Mouse (Mus musculus) intestine, postnatal 0 days (tissue): ENCODE measurements around the gene Stxbp3. TPM values are rescaled to one million over a fixed set of nuclear protein-coding genes. Genes with fewer than 3 reads are reported as not detected.
A peak's percentile ranks its signal among the peaks of the same experiment; 100 is the strongest.
"Not testable (repeated sequence)": the region's sequence is repeated elsewhere in the genome, so short reads cannot be mapped to it uniquely, and the experiment has no call there.

Experiments
- ATAC-seq: fragments of 200-750 bp; cut with Nextera tagmentation; 2 replicates; pipeline ENCODE4 v1.8.0; 2017; ENCODE audit warnings: mild to moderate bottlenecking, moderate TSS enrichment, moderate library complexity
- H3K27ac ChIP-seq: fragments of 300-500 bp; sonication (generic); 2 replicates; pipeline ENCODE4 v1.5.1; 2014; ENCODE audit warnings: mild to moderate bottlenecking, low read depth, low read length, moderate library complexity
- H3K27me3 ChIP-seq: fragments of 300-500 bp; sonication (generic); replicated peaks from 2 replicates; pipeline ENCODE4 v1.6.1; 2014; ENCODE audit warnings: low read length, mixed read lengths; ENCODE audit not compliant: control insufficient read depth, insufficient read depth
- H3K36me3 ChIP-seq: fragments of 300-500 bp; sonication (generic); 2 replicates; pipeline ENCODE4 v1.6.1; 2014; ENCODE audit warnings: mild to moderate bottlenecking, moderate library complexity; ENCODE audit not compliant: control insufficient read depth, insufficient read depth
- H3K4me1 ChIP-seq: fragments of 300-500 bp; sonication (generic); replicated peaks from 2 replicates; pipeline ENCODE4 v1.6.1; 2014; ENCODE audit warnings: antibody characterized with exemption, low read length, mixed read lengths; ENCODE audit not compliant: control insufficient read depth, insufficient read depth
- H3K4me2 ChIP-seq: fragments of 300-500 bp; sonication (generic); replicated peaks from 2 replicates; pipeline ENCODE4 v1.6.1; 2014; ENCODE audit warnings: low read depth, mild to moderate bottlenecking, moderate library complexity
- H3K4me3 ChIP-seq: fragments of 300-500 bp; sonication (generic); 2 replicates; pipeline ENCODE4 v1.5.1; 2014; ENCODE audit warnings: low read depth, low read length
- H3K9ac ChIP-seq: fragments of 300-500 bp; sonication (generic); 2 replicates; pipeline ENCODE4 v1.6.1; 2014; ENCODE audit warnings: mild to moderate bottlenecking, low read depth, low read length
- H3K9me3 ChIP-seq: fragments of 300-500 bp; sonication (generic); 2 replicates; pipeline ENCODE4 v1.6.1; 2016; ENCODE audit warnings: mixed run types; ENCODE audit not compliant: control insufficient read depth
- CTCF ChIP-seq: sonication (generic); IDR thresholded peaks from 2 replicates; pipeline ENCODE4 v1.5.1; 2016; ENCODE audit warnings: low read depth, mild to moderate bottlenecking, control low read depth, antibody characterized with exemption, moderate library complexity
- WGBS: fragments of 180-500 bp; shearing (Covaris S2); extraction: QIAGEN DNeasy Blood & Tissue Kit; methylation state at CpG from one replicate; pipeline ENCODE4 v1.1.7; 2014; 5-methylcytosine and 5-hydroxymethylcytosine counted together
- polyA plus RNA-seq: library from polyadenylated mRNA; unstranded; fragments of >200 nt; fragmentation: Nextera tagmentation; extraction: Ambion mirVana; gene quantifications from 2 replicates; pipeline ENCODE4 v1.2.1, GENCODE M21; 2015

Stxbp3 gene
- polyA plus RNA-seq, 1 experiment from 2014 or later: 40.5 TPM

DNA sequence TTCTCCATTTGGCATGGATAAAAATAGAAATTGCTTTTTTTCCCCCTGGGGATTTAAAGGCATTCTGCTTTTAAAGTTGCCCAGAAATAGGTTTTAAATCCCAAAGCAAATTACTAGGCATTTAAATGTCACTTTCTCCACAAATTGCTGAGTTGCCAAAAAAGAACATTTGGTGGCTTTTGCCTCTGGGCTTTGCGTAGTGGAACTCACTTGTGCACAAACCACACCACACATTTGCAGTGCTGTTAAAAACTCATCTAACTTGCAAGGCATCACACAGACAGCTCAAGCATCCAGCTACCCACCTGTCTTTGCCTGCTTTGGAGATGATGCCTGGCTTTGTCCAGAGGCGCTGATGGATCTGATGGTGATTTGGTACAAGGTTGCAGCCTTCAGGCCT is 42.7 kb upstream of the Stxbp3 start:
- WGBS: 98% methylated on average over 2 of the region's 2 CpGs
- Histone ChIP-seq H3K9ac (no peak overlapping the region), H3K36me3 (no peaks in the 10 kb centered on the region), H3K4me2 (no peak overlapping the region), H3K4me3 (no peak overlapping the region), H3K9me3 (no peaks in the 10 kb centered on the region), H3K27me3 (no peaks in the 10 kb centered on the region), H3K27ac (no peak overlapping the region), H3K4me1 (peaks cover 3% of the 10 kb centered on the region; the same call in 1 of the 2 replicates)
- no peak for TF ChIP-seq CTCF
- ATAC-seq: no peak

DNA sequence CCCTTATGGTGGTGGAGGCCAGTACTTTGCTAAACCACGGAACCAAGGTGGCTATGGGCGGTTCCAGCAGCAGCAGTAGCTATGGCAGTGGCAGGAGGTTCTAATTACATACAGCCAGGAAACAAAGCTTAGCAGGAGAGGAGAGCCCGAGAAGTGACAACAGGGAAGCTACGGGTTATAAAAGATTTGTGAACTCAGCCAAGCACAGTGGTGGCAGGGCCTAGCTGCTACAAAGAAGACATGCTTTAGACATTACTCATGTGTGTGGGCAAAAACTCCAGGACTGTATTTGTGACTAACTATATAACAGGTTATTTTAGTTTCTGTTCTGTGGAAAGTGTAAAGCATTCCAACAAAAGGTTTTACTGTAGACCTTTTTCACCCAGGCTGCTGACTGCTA is 41.5 kb upstream of the Stxbp3 start:
- not testable (repeated sequence) for H3K4me1 ChIP-seq, H3K9me3 ChIP-seq, H3K27ac ChIP-seq, H3K4me2 ChIP-seq, H3K9ac ChIP-seq, H3K4me3 ChIP-seq, H3K27me3 ChIP-seq, H3K36me3 ChIP-seq, ATAC-seq
- 36% methylated on average over 4 of the region's 4 CpGs for WGBS

DNA sequence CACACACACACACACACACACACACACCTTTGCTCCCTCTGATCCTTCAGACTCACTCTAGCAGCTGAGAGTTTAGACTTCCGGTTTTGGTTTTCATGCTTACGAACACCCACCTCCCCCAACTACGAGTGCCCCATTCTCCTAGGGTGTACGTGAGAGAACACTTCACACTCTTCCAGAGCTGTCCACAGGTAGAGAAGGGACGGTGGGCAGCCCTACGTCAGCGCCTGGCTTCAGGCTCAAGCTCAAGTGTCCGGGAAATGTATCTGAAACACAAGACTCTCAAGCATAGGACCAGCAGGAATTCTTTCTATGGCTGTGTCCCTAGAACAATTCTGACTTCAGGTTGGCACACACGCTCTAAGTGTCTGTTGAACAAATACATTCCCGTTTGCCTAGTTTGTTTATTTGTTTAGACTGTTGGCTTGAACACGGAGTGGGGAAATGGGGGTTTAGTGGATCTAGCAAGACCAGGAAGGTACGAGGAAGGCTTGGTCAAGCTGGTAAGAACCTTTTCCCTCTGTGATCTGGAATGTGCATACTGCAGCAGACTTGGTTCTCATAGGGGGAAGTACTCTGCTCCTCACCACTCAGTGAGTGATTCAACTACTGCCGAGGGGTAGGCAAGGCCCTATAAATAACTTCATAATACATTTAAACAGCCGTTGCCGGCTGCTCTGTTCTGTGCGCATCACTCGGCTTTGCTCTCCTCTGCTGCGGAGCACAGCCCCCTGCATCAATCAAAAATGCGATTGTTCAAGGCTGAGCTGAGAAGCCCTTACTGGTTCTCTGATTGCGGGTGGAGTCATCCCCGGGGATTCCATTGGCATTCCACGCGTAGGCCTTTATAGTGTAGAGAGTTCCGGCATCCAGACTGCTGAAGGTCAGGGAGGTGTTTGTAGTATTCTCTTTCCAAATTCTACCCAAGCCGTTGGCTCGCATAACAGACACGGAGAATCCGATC is 40.5 kb upstream of the Stxbp3 start:
- Histone ChIP-seq H3K36me3 (no peaks in the 10 kb centered on the region), H3K9ac (no peak overlapping the region), H3K27ac (no peak overlapping the region), H3K4me1 (peaks cover 3% of the 10 kb centered on the region; the same call in 1 of the 2 replicates), H3K4me3 (no peak overlapping the region), H3K27me3 (no peaks in the 10 kb centered on the region), H3K4me2 (peak overlapping the region; percentile 6; the same call in 1 of the 2 replicates), H3K9me3 (no peaks in the 10 kb centered on the region)
- ATAC-seq: no peak; the same call in 1 of the 2 replicates
- WGBS: 47% methylated on average over 28 of the region's 28 CpGs
- no peak for TF ChIP-seq CTCF

DNA sequence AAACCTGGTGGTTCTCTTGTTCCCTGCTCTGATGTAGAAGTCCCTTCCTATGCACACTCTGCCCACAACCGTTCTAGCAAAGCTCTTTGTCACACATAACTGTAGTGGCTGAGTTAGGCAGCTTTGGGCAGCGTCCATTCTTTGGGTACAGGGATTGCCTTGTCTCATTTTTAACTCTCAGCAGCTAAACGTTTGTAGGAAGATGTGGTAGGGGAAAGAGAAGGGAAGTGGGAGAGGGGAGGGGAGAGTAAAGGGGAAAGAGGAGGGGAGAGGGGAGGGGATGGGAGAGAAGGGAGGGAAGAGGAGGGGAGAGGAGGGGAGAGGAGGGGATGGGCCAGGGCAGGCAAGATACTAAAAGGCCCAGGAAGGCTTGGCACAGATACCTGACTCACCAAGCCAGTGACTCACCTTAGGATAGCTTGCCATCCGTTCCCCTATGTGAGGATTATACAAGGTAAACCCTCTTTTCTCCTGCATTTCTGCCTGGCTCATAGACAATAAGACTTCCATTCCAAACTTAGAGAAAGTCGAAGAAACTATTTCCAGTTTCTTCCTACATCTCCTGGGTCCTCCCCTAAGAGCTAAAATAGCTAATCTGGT is 39.6 kb upstream of the Stxbp3 start:
- Histone ChIP-seq H3K27me3 (no peaks in the 10 kb centered on the region), H3K4me3 (no peak overlapping the region), H3K4me2 (no peak overlapping the region), H3K4me1 (peaks cover 3% of the 10 kb centered on the region; the same call in 1 of the 2 replicates), H3K9ac (no peak overlapping the region), H3K9me3 (no peaks in the 10 kb centered on the region), H3K36me3 (no peaks in the 10 kb centered on the region), H3K27ac (no peak overlapping the region)
- TF ChIP-seq CTCF: no peak
- ATAC-seq: no peak
- 61% methylated on average over 5 of the region's 5 CpGs for WGBS

DNA sequence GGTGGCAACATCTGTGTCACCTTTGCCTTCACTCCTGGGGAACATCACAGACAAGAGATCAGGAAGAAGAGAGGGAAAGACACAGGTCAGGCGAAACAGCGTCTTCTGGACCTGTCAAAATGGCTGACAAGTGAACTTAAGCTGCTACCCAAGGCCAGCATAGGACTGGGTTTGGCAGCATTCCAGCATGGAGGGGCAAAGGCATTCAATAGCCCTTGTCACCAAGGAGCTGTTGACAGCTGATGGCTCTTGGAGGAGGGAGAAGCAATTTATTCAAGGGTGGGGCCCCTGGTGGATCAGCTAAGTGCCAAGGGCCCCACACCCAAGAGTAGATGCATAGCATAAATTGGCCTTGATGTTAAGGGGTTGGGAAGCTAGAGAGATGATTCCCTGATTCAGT is 38.8 kb upstream of the Stxbp3 start:
- H3K4me1 ChIP-seq: peaks cover 3% of the 10 kb centered on the region; the same call in 1 of the 2 replicates
- no peaks in the 10 kb centered on the region for H3K9me3 ChIP-seq
- H3K27ac ChIP-seq: no peak overlapping the region
- no peak overlapping the region for H3K4me3 ChIP-seq
- H3K9ac ChIP-seq: no peak overlapping the region
- no peaks in the 10 kb centered on the region for H3K27me3 ChIP-seq
- no peak for TF ChIP-seq CTCF
- 71% methylated on average over 2 of the region's 2 CpGs for WGBS
- ATAC-seq: no peak
- H3K36me3 ChIP-seq: no peaks in the 10 kb centered on the region
- H3K4me2 ChIP-seq: no peak overlapping the region

DNA sequence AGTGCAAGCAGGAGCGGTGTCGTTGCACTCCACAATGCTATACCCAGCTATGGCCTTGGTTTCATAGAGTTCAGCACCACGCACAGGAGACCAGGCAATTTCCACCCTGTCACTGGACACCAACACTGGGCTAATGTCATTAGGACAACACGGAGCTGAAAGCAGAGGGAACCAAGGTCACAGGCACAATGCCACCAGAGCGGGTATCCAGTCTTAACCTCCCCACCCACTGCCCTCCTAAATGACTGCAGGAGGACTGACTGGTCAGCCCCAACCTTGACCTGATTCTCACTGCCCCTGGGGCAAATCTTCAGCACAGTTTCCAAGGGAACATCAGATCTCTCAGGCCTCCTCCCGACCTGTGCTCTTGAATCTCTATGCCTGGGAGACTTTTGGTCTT is 30.3 kb upstream of the Stxbp3 start:
- H3K4me1 ChIP-seq: no peaks in the 10 kb centered on the region
- no peak overlapping the region for H3K9ac ChIP-seq
- no peak overlapping the region for H3K4me3 ChIP-seq
- no peak for ATAC-seq
- H3K27ac ChIP-seq: no peak overlapping the region
- no peak for TF ChIP-seq CTCF
- H3K27me3 ChIP-seq: no peaks in the 10 kb centered on the region
- 84% methylated on average over 6 of the region's 6 CpGs for WGBS
- H3K4me2 ChIP-seq: no peak overlapping the region
- no peaks in the 10 kb centered on the region for H3K36me3 ChIP-seq
- no peaks in the 10 kb centered on the region for H3K9me3 ChIP-seq
